Mouse (Mus musculus): ENCODE data around the gene Syne2.

DNA sequence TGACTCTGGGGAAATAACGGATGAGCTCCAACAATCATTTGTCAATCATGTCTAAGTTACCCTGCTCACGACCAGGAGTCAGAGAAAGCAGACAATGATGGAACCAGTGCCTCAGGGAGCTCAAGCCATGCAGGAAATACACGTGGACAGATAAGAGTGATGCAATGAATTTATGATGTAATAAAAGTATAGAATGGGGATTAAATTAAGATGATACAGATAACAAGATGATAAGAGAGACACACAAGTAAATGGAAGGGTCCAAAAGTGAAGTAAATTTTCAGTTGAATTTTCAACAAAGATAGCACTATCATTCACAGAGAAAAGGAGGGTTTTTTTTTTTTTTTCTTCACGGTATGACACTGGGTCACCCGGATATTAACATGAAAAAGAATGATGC, 231.4 kb downstream of the Syne2 start:
- TF ChIP-seq CTCF (IDR thresholded peaks at IDR 0.05; ENCODE audit: extremely low read depth, insufficient read depth, insufficient read length, insufficient replicate concordance) (no peak), POLR2A (IDR thresholded peaks at IDR 0.05; ENCODE audit: low read depth, low read length) (no peak)

Data from spleen, adult 2 months (tissue).